Mouse (Mus musculus): ENCODE results near the gene Twnk.
A peak's percentile ranks its signal among the peaks of the same experiment; 100 is the strongest.
"Not testable (repeated sequence)": the region's sequence is repeated elsewhere in the genome, so short reads cannot be mapped to it uniquely, and the experiment has no call there.

Gene Twnk

GRCm38 (mm10) chr19:45025937-45026568, 20.6 kb downstream of the Twnk start:
- DNase-seq (ENCODE audit: low spot score) = no peak

GRCm38 (mm10) chr19:45026958-45027670, 21.7 kb downstream of the Twnk start:
- no peak for DNase-seq (ENCODE audit: low spot score)

GRCm38 (mm10) chr19:45027848-45028247, 22.4 kb downstream of the Twnk start:
- DNase-seq (ENCODE audit: low spot score) = no peak

- no peak for DNase-seq (ENCODE audit: low spot score)
Measured at GRCm38 (mm10) chr19:45028746-45029145, 23.3 kb downstream of the Twnk start.

- no peak for DNase-seq (ENCODE audit: low spot score)
Measured at GRCm38 (mm10) chr19:45029571-45029970, 24.1 kb downstream of the Twnk start.

GRCm38 (mm10) chr19:45030111-45030510, 24.6 kb downstream of the Twnk start:
- no peak for DNase-seq (ENCODE audit: low spot score)

GRCm38 (mm10) chr19:45030746-45031693, 25.6 kb downstream of the Twnk start:
- DNase-seq (ENCODE audit: low spot score) = peak; percentile 57

GRCm38 (mm10) chr19:45031780-45032179, 26.3 kb downstream of the Twnk start:
- peak; percentile 48 for DNase-seq (ENCODE audit: low spot score)

GRCm38 (mm10) chr19:45032570-45033332, 27.3 kb downstream of the Twnk start:
- DNase-seq (ENCODE audit: low spot score) = no peak

- no peak for DNase-seq (ENCODE audit: low spot score)
Measured at GRCm38 (mm10) chr19:45036867-45037266, 31.4 kb downstream of the Twnk start.

GRCm38 (mm10) chr19:45038198-45038597, 32.7 kb downstream of the Twnk start:
- DNase-seq (ENCODE audit: low spot score) = not testable (repeated sequence)

GRCm38 (mm10) chr19:45040214-45040613, 34.8 kb downstream of the Twnk start:
- no peak for DNase-seq (ENCODE audit: low spot score)

- DNase-seq (ENCODE audit: low spot score) = no peak
Measured at GRCm38 (mm10) chr19:45044389-45044927, 39.0 kb downstream of the Twnk start.

- no peak for DNase-seq (ENCODE audit: low spot score)
Measured at GRCm38 (mm10) chr19:45045236-45045635, 39.8 kb downstream of the Twnk start.

GRCm38 (mm10) chr19:45045651-45046050, 40.2 kb downstream of the Twnk start, which contains the start of gene Pdzd7:
Gene Pdzd7 (minus strand): TSS chr19:45045717.
- DNase-seq (ENCODE audit: low spot score) = no peak

- peak; percentile 58 for DNase-seq (ENCODE audit: low spot score)
Measured at GRCm38 (mm10) chr19:45046523-45047321, 41.3 kb downstream of the Twnk start.

- peak; percentile 73 for DNase-seq (ENCODE audit: low spot score)
Measured at GRCm38 (mm10) chr19:45047417-45047934, 42.0 kb downstream of the Twnk start, which contains the start of gene Sfxn3. Gene Sfxn3 (plus strand): TSS chr19:45047503.

GRCm38 (mm10) chr19:45047935-45048643, 42.6 kb downstream of the Twnk start:
- peak; percentile 34 for DNase-seq (ENCODE audit: low spot score)

- no peak for DNase-seq (ENCODE audit: low spot score)
Measured at GRCm38 (mm10) chr19:45048644-45049365, 43.3 kb downstream of the Twnk start.

Data from yolk sac, embryonic 10.5 days (tissue).